Mouse (Mus musculus) lung, postnatal 14 days (tissue): ENCODE results near the gene Tgds.
"Not testable (repeated sequence)": the region's sequence is repeated elsewhere in the genome, so short reads cannot be mapped to it uniquely, and the experiment has no call there.

Experiments used
- DNase-seq: peaks from one replicate; pipeline ENCODE4 v3.0.0; 2021

Gene Tgds

DNA sequence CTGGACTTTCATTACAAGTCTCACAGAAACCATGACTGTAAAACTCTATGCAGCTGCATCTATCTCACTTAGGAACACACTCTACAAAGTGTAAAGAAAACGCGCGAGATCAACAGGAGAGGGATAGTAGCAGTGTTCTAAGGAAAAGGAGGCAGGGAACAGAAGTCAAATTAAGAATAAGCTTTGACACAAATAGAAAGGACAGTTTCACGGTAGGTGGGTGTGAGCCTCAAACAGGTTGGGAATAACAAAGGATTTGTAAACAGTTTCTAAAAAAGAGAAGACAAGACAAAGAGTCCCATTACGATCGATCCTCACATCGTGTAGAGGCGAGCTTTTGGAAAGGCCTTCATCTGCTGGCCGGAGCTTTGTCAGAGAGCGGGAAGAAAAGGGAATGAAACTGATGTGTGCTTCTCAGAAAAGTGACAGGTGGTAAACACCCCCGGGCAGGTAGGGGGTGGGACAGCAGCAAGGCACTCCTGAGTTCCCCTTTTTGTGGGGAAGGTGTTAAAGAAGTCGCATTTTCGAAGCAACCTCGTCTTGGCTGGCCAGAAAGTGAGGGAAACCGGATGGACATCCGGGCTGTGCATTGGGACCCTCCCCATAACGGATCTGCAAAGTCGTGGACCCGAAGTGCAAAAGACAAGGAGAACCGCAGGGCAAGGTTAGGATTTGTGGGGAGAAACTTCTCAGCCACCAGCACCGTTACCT lies 469 bp downstream of the Tgds start:
- no peak for DNase-seq

DNA sequence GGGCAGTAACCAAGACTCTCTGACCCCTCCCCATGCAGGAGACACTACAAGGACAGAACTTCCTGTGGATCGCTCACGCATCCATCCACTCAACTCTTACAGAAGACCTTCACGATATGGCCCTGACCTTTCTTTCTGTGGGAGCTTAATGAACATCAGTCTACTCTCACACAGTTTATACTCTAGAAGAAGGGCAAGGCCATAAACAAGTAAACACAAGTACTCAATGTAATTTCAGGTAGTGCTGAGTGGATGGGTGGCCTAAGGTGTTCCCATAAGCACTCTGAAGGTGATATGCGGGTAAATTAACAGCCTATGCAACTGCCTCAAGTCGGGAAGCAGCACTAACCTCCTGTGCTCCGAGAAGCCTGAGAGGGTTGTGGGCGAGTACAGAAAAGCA lies 1.1 kb downstream of the Tgds start:
- no peak for DNase-seq

DNA sequence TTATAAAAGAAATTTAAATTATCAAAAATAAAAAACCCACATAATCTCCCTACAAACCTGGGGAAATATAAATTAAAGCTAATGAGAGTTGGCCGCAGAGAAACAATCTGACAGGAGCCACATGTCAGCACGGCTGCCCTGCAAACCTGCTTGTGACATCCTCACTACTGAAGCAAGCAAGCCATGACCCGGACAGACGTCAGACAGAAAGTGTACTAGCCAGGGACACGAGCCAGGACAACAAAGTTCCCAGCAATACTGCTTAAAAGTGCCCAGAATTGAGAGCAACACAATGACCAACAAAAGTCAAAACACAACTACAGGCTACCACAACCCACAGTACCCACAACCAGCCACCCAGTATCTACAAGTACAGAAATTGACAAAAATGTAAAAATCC lies 6.3 kb downstream of the Tgds start:
- DNase-seq = no peak

DNA sequence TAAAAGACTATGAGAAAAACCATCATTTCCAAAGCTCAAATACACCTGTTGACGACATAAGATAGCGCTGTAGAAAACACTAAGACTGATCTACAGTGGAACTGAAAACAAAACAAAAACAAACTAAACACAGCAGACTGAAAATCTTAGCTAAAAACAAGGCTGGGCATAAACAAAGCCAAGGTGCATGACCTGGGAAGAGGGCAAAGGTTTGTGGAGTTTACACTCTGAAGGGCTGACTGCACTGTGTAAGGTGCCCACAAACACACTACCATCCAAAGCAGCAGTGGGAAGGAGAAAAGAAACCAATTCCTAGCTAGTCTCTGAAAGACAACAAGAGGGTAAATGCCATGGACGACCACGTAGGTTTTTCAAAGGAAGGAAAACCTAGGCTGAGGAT lies 7.8 kb downstream of the Tgds start:
- DNase-seq = no peak

DNA sequence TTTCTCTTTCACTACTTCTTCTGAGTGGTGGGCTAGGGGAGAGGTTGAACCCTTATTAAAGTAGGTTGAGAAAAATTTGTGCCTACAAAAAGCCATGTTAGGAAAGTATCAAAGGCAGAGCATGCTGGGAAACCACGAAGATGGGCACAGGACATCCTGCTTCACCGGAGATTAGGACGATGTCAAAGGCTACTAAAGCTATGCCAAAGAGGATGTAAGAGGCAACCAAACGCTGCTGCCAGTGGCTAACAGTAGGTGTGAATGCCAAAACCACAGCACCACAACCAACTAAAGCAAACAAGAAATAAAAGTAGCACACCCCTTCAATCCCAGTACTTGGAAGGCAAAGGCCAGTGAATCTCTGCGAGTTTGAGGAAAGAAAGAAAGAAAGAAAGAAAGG lies 8.4 kb downstream of the Tgds start:
- no peak for DNase-seq

DNA sequence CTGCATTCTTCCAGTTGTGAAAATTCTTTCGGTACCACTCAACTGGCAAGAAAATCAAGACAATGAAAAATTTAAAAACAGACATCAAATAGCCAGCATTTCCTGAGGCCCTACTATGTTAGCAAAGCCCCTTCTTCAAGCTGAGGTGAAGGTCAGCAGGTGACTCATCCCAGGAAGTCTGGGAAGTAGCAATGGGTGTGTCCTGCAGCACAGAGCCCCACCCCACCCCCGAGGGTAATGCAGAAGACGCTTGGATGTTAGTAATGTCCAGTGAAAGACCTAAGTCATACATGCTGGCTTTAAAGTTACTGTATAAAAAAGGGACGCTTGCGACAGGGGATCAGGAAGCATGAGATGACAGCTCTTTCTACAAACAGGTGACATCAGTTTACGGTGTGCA lies 19.4 kb downstream of the Tgds start:
- DNase-seq = no peak

DNA sequence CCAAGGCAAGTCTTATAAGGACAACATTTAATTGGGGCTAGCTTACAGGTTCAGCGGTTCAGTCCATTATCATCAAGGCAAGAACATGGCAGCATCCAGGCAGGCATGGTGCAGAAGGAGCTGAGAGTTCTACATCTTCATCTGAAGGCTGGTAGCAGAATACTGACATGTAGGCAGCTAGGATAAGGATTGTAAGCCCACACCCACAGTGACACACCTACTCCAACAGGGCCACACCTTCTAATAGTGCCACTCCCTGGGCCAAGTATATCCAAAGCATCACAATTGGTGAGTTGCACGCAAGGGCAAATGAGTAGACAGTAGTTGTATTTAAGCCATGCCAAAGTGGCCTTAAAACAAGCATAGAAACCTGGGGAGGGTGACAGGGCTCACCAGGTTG lies 25.1 kb downstream of the Tgds start:
- not testable (repeated sequence) for DNase-seq

DNA sequence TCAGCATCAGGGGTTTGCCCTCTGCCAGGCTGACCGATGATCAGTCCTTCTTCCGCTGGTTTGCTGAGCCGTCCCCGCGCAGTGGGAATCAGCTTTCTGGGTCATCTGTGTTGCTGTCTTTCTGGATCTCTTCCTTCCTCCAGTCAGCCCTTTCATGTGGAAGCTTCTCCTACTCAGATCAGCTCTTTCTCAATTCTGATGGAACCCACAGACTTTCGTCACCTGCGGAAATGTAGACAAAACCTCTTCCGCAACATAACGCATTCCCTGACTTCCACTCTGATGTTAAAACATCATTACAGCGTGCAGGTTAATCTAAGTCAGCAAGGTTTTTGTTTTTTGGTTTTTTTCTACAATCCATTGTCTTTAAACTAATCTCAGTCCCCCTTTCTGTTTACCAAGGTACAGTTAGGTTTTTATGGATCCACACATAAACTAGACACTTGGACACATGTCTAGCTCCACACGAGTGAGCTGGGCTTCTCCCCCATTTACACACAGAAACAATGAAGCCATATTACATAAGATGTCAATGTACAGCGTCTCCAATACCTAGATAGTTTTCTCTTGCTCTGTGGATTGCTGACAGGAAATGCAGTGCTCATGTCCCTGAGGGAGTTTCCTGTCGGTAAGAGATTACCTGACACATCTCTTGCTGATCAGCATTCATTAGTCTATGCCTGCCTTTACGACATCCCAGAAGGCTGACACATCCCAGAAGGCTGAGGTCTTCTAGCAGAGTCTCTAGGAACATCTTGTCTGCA lies 31.1 kb downstream of the Tgds start:
- DNase-seq = no peak

DNA sequence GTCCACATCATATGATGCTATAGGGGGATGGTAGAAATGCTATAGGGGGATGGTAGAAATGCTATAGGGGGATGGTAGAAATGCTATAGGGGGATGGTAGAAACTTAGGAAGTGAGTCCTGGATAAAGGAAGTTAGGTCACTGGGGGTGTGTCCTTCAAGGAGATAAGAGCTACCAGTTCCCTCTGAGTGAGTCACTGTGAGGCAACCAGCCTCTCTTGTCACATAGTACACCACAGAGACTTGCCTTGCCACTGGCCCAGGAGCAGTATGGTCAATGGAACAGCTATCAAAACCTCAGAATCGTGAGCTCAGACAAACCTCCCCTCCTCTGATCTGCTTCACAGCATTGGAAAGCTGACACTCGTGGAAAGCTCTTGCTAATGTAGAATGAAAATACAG lies 34.3 kb downstream of the Tgds start:
- DNase-seq = no peak

DNA sequence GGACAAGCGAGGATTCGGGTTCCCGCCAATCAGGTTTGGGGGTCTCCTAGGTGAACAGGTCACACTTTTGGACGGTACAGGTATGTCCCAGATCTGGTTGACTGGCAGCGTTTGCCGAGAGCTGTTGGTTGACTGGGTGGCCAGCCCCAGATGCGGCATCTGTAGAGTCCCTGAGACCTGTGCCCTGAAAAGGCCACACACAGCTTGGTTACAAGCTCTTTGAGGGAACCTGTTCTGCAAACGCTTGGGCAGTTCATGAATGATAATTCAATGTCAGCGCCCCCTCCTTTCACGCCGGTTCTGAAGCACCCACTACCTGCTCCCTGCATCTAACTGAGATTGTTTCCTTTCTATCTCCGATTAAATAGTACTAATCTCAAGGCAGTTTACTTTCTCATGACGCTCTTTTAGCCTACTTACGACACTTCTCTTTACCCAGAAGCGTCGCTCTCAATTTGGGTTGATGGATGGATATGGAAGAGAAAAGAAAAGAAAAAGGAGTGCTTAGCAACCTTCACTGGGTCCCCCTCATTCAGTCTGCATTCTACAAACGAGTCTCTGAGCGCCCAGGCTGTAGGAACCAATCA lies 42.7 kb downstream of the Tgds start:
- DNase-seq = peak; percentile 29

DNA sequence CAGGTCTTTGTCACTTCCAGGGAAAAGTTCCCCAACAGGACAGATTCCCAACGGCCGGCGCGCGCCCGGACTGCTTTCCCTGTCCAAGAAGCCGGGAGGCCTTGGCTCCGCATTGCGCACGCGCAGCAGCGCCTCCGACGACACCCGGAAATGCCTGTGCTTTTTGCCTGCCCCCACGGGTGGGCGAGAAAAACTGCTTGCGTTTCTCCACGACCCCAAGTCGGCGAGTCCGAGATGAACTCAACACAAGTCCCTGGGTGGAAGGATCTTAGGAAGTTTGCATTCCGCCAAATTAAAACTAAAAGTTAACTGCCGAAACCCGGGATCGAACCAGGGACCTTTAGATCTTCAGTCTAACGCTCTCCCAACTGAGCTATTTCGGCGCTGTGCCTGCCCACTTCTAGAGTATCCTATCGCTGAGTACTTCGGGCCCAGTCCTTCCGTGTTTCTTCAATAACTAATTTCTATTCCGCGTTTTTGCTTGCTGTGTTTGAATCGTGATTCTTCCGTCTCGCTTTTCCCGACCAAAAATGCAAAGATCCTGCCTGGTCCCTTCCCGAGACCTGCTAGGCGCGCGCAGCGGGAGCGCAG lies 43.2 kb downstream of the Tgds start:
- DNase-seq = peak; percentile 95

DNA sequence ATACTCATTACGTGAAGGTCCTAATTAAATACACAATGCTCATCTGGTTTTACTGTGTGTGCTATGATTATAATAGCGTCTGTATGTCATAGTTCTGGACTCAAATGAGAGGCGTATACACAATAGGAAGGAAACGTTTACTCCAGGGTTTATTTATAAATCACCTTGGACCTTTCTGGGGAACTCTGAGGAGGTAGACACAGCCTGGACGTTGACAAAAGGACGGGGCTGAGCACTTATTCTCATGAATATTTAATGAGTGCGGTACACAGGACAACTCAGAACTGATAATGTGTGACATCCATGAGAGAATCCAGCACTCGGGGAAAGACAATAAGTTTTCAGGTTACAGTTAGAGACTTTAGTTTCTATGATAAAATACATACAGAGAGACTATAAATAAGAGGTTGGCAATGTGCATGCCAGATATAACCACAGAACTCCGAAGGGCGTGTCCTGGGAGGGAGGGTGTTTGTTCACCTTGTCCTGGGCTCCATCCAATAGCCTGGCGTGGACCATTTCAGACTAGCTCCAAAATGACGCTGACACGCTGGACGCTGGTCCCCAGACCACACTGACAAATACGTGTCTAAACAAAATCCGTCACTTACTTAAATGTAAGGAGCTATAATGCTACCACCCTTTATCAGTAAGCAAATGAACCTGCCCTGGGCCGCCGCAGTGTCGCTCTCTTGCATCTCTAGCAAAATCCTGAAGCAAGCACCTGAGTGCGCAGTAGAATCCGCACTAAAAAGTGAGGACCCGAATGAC lies 43.9 kb downstream of the Tgds start:
- DNase-seq = peak; percentile 43

DNA sequence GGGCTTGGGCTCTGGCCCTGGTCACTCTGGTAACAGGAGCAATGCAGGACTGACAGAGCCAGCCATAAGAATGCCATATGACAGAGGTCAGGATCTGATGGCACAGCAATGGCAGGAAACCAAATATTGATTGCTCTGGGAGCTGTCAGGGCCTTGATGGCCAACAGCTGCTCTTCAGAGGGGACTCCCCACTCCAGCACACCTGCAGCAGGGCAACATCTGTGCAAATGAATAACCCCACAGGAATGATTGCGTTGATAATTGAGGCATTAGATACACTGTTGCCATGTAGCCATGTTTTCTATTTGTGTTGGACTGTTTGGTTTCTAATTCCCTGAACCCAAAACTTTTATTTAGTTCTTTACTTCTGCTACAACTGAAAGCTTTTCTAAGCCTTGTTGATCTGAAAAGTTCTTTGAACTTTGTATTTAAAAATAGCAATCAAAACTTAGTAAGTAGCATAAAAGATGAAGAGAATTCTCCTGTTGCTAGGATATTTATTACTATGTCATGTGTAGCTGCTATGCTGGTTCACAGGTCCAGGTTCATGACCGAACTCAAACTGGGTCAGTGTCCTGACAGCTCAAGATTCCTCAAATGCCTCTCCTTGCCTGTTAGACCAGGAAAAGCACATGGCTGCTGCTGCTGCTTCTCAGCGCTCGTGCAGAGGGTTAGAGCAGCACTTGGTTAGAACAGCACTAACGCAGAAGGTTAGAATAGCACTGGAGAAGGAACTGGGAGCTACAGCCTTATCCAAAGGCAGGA lies 46.1 kb downstream of the Tgds start:
- DNase-seq = no peak

DNA sequence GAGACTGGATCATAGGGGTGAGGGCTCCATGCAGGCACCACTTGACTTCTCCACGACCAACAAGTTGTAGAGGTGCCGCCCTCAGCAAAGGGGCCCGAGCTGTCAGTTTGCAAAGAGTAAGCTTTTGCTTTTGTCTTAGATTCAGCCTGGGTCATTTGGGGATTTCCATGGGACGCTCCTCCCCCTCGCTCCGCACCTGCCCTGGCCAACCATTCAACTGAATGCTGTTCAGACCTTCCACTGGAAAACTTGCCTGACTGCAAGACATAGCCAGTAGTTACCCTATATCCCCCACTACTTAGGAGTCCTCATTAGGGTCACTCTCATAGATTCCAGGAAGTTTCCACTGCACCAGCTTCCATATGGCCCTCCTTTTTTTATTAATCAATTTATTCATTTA lies 48.7 kb downstream of the Tgds start:
- no peak for DNase-seq

DNA sequence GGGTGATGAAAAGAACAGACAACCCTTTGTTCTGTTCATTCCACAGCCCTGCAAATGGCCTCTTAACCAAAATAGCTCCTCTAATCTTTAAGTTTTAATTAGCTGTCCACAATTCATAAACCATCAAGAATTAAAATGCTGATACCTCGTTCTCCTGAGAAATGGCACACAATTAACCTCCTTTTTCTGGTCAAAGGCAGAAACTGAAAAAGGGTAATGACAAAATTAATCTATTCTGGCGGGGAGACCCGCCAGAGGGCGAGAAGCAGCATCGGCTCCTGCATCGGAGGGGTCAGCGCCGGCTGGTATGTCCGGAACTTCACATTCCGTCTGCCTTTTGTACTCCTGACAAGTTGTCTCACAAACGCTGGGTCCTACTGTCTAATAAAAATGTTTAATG lies 51.9 kb downstream of the Tgds start:
- DNase-seq = no peak

DNA sequence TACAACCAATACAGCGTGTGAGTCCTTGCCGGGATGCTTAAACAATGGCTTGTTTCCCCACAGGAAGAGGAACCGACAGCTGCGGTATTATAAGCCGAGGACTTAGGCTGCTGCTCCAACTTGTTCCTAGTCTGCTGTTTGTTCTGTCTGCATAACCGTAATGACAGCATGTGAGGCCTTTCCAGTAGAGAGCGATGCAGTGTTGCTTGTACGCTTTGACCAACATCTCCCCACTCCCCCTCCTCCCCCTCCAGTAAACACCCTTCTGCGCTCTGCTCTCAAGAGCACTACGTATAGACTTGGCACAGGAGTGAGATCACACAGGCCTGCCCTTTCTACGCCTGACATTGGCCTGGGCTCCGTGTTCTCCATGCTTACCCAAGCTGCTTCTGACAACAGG lies 62.5 kb downstream of the Tgds start:
- no peak for DNase-seq

DNA sequence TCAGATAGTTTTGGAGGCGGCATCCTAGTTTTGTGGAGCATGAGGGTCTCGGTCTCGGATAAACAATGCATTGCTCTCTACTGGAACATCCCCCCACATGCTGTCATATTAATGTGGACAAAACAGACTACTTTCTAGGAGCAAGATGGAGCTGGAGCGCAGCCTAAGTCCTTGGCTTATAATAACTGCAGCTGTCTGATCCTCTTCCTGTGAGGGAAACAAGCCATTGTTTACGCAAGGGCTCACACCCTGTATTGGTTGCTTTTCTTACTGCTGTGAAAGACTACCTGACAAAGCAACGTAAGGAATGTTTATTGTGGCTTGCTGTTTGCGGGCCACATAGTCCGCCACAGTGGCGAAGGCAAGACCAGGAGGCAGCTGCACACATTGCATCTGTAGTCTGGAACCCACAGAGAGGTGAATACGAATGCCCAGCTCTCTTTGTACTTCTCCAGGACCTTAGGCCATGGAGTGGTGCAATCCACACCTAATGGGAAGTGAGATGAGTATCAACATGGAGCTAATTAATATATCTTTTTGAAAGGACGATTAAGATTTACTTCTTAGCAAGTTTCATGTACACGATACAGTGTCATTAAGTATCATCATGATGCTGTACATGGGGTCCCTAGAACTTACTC lies 63.0 kb downstream of the Tgds start:
- no peak for DNase-seq
